Mouse (Mus musculus) adrenal gland, adult 2 months (tissue): ENCODE results near the gene Phtf2. TPM values are rescaled to one million over a fixed set of nuclear protein-coding genes. Genes with fewer than 3 reads are reported as not detected.

Source experiments
- polyA plus RNA-seq: library from polyadenylated mRNA; depleted of rRNA; stranded (reverse); fragments of >200 nt; gene quantifications from 2 replicates; pipeline ENCODE4 v1.2.3, GENCODE M21; 2012; rRNA removed
- total RNA-seq, 2 experiments: library from RNA; stranded (reverse); gene quantifications; 2 replicates each; pipeline ENCODE4 v1.2.3; 2021

Gene Phtf2
- total and polyA plus RNA-seq, 3 experiments, result 0.56 to 11.0 (median 9.0) TPM

Other genes starting within 250 kb of the Phtf2 start
- 10 to 100 TPM; 17.3 to 21.4 TPM for gene Tmem60, start 67 bp upstream of the Phtf2 start, total RNA-seq
- 2.1 and 3.0 TPM in 2 replicates for gene Tmem60, start 67 bp upstream of the Phtf2 start, polyA plus RNA-seq
- gene Rsbn1l, start 74.3 kb upstream of the Phtf2 start, total RNA-seq, result 10 to 100 TPM; 11.7 to 14.6 TPM
- gene Rsbn1l, start 74.3 kb upstream of the Phtf2 start, polyA plus RNA-seq, result 4.5 and 4.9 TPM in 2 replicates
- gene Ptpn12, start 173.8 kb upstream of the Phtf2 start, total RNA-seq, result 10 to 100 TPM; 47.4 to 54.4 TPM
- gene Ptpn12, start 173.8 kb upstream of the Phtf2 start, polyA plus RNA-seq, result 20.2 and 21.6 TPM in 2 replicates